Mouse (Mus musculus) limb, embryonic 15.5 days (tissue): Measurements from ENCODE around the gene Nos1ap. TPM values are rescaled to one million over a fixed set of nuclear protein-coding genes. Genes with fewer than 3 reads are reported as not detected.

Source experiments
- polyA plus RNA-seq: library from polyadenylated mRNA; unstranded; fragments of >200 nt; fragmentation: Nextera tagmentation; extraction: Ambion mirVana; gene quantifications from 2 replicates; pipeline ENCODE4 v1.2.1, GENCODE M21; 2015

Nos1ap gene
- polyA plus RNA-seq, 1 experiment from 2014 or later, result 10.1 TPM

Other genes with a start within 250 kb of the Nos1ap start
- gene Olfml2b, start 54.7 kb upstream of the Nos1ap start, polyA plus RNA-seq, result 52.5 and 69.4 TPM in 2 replicates